Mouse (Mus musculus): ENCODE results near the gene Apoa4. TPM values are rescaled to one million over a fixed set of nuclear protein-coding genes. Genes with fewer than 3 reads are reported as not detected.

Apoa4 gene
- total RNA-seq, 4 experiments from 2014 or later = 0.16 TPM; not detected in 3

GRCm38 (mm10) chr9:46274494-46274893 is 34.0 kb downstream of the Apoa4 start:
- DNase-seq = no peak

- peak; percentile 87 for DNase-seq
Observed at GRCm38 (mm10) chr9:46282631-46283436, 42.3 kb downstream of the Apoa4 start, which contains the start of gene Bud13. Gene Bud13 (plus strand): TSS chr9:46283008.

Other genes with a start within 250 kb of the Apoa4 start
- gene Pafah1b2, start 228.0 kb upstream of the Apoa4 start, total RNA-seq (2022) = 100 to 1,000 TPM; 154 to 180 (median 171) TPM
- gene Sik3, start 227.9 kb upstream of the Apoa4 start, total RNA-seq (2022) = 10 to 100 TPM; 66.2 to 77.3 (median 70.0) TPM
- 1 to 10 TPM in 3 of 4 experiments, not detected in 1; 1.2 to 3.5 (median 1.5) TPM for gene Apoa1, start 12.1 kb upstream of the Apoa4 start, total RNA-seq (2022)
- 1 to 10 TPM in 3 of 4 experiments, not detected in 1; 1.5 to 4.7 (median 4.2) TPM for gene Apoc3, start 5.1 kb upstream of the Apoa4 start, total RNA-seq (2022)
- under 1 TPM in 2 of 4 experiments, not detected in 2; 0.10 to 0.41 TPM for gene Apoa5, start 27.9 kb downstream of the Apoa4 start, total RNA-seq (2022)
- gene Zpr1, start 32.4 kb downstream of the Apoa4 start, total RNA-seq (2022) = 10 to 100 TPM; 42.2 to 44.5 (median 42.9) TPM
- gene Bud13, start 42.3 kb downstream of the Apoa4 start, total RNA-seq (2022) = 10 to 100 TPM; 10.4 to 14.9 (median 10.7) TPM
- not detected for gene 4931429L15Rik, start 79.3 kb downstream of the Apoa4 start, total RNA-seq (2022)